In genomic region chr11:115673471-115674234, GRCm38 (mm10) we compare ENCODE assay signal across 13 mouse cellular contexts. TPM values are rescaled to one million over a fixed set of nuclear protein-coding genes. Genes with fewer than 3 reads are reported as not detected.
DNase-seq lines count a peak whose midpoint lies in the region; ATAC-seq and TF ChIP-seq lines count a peak whose summit lies in the region.
"Had no signal": no experiment of that assay in that cellular context is flagged by ENCODE, and none has a peak within 500 bp of the region (broad histone marks: within the 10 kb centered on the region; RNA-seq: fewer than 3 reads in every experiment).

No protein-coding gene starts in this region.

- peak overlapping the region; percentile 75 for H3K27ac ChIP-seq in layer of hippocampus, adult 2 months
- H3K27ac ChIP-seq in liver, embryonic 15.5 days (replicated peaks): no peak overlapping the region
- H3K27ac ChIP-seq in stomach, postnatal 0 days (replicated peaks): no peak overlapping the region
- H3K27ac ChIP-seq: embryonic facial prominence, embryonic 13.5 days; midbrain, embryonic 10.5 days; stomach, embryonic 15.5 days had no signal

- H3K4me2 ChIP-seq in liver, embryonic 15.5 days: 0 out of 2 replicates have a peak overlapping the region, but pooled peaks have one; percentile 19
- no peak overlapping the region for H3K4me2 ChIP-seq in stomach, postnatal 0 days (replicated peaks; ENCODE audit: low read depth)
- H3K4me2 ChIP-seq: embryonic facial prominence, embryonic 13.5 days; stomach, embryonic 15.5 days had no signal

- TF ChIP-seq EP300 in stomach, postnatal 0 days (optimal IDR thresholded peaks at IDR 0.05): no peak

- H3K4me3 ChIP-seq in layer of hippocampus, adult 2 months: no peak overlapping the region
- no peak overlapping the region for H3K4me3 ChIP-seq in liver, embryonic 15.5 days (replicated peaks)
- no peak overlapping the region for H3K4me3 ChIP-seq in stomach, postnatal 0 days (ENCODE audit: low read depth, low read length)
- H3K4me3 ChIP-seq: embryonic facial prominence, embryonic 13.5 days; midbrain, embryonic 10.5 days; stomach, embryonic 15.5 days had no signal

- no peak; the same call in 1 of the 2 replicates for ATAC-seq in cerebellum, adult (ENCODE audit: insufficient number of reproducible peaks, low FRiP score, low TSS enrichment)
- ATAC-seq in liver, embryonic 15.5 days (ENCODE audit: insufficient read depth): no peak
- ATAC-seq in stomach, postnatal 0 days (ENCODE audit: low FRiP score, low TSS enrichment): no peak

- H3K27me3 ChIP-seq in liver, embryonic 15.5 days: no peaks in the 10 kb centered on the region
- no peaks in the 10 kb centered on the region for H3K27me3 ChIP-seq in stomach, postnatal 0 days (ENCODE audit: control insufficient read depth, insufficient read depth, low read length)
- H3K27me3 ChIP-seq: embryonic facial prominence, embryonic 13.5 days; stomach, embryonic 15.5 days had no signal

- peak; percentile 61 for DNase-seq in cerebellum, adult 11 months
- peak in 1 of 2 experiments; percentile 54 for DNase-seq in layer of hippocampus, adult 2 months (ENCODE audit: low spot score in 2 of 2)
- DNase-seq in layer of hippocampus, adult 9-10 months (ENCODE audit: low spot score): no peak
- DNase-seq in cerebellum, postnatal 25 days: peak; percentile 79 to 84
- no peak for DNase-seq in stomach, postnatal 0 days (ENCODE audit: low spot score)
- no peak for DNase-seq in spleen, postnatal 14 days (ENCODE audit: low spot score in 2 of 2)
- DNase-seq: adrenal gland, postnatal 36 days; kidney, adult 2 months had no signal

- TF ChIP-seq CTCF in layer of hippocampus, adult 2 months (conservative IDR thresholded peaks at IDR 0.05): no peak
- no peak for TF ChIP-seq CTCF in stomach, postnatal 0 days (IDR thresholded peaks at IDR 0.05; ENCODE audit: low read depth)

- no peaks in the 10 kb centered on the region for H3K9me3 ChIP-seq in liver, embryonic 15.5 days (replicated peaks)
- no peaks in the 10 kb centered on the region for H3K9me3 ChIP-seq in stomach, postnatal 0 days (ENCODE audit: control insufficient read depth, low read length)
- H3K9me3 ChIP-seq: embryonic facial prominence, embryonic 13.5 days; midbrain, embryonic 10.5 days; stomach, embryonic 15.5 days had no signal

- H3K4me1 ChIP-seq in liver, embryonic 15.5 days (replicated peaks): peaks cover 78% of the 10 kb centered on the region
- peaks cover 5% of the 10 kb centered on the region for H3K4me1 ChIP-seq in stomach, postnatal 0 days (replicated peaks; ENCODE audit: control insufficient read depth, insufficient read depth)

- 55% methylated on average over 9 of the region's 9 CpGs for WGBS in liver, embryonic 15.5 days (ENCODE audit: insufficient replicate concordance)
- WGBS in stomach, postnatal 0 days: 67% methylated on average over 9 of the region's 9 CpGs

- peaks cover 13% of the 10 kb centered on the region for H3K36me3 ChIP-seq in liver, embryonic 15.5 days (replicated peaks)
- no peaks in the 10 kb centered on the region for H3K36me3 ChIP-seq in stomach, postnatal 0 days (ENCODE audit: control insufficient read depth, insufficient read depth, low read length)

- no peak overlapping the region for H3K9ac ChIP-seq in liver, embryonic 15.5 days
- H3K9ac ChIP-seq in stomach, postnatal 0 days (ENCODE audit: low read length): no peak overlapping the region
- H3K9ac ChIP-seq: embryonic facial prominence, embryonic 13.5 days; stomach, embryonic 15.5 days had no signal

RNA-seq across cellular contexts. Expression of gene Grb2, which starts 34.7 kb away (rescaled TPM):
- total RNA-seq in layer of hippocampus, adult 2 months (2021): 100 to 1,000 TPM; 182 to 198 TPM
- 53.4 and 55.8 TPM in 2 replicates for polyA plus RNA-seq in liver, embryonic 15.5 days (2015; fragmentation: Nextera tagmentation; extraction: Ambion mirVana)
- 54.2 and 58.8 TPM in 2 replicates for polyA plus RNA-seq in stomach, postnatal 0 days (2015; fragmentation: Nextera tagmentation; extraction: Ambion mirVana)

RNA-seq across cellular contexts. Expression of gene Slc25a19, which starts 45.6 kb away (rescaled TPM):
- 10 to 100 TPM; 60.4 to 66.6 TPM for total RNA-seq in layer of hippocampus, adult 2 months (2021)
- 10.4 and 10.9 TPM in 2 replicates for polyA plus RNA-seq in liver, embryonic 15.5 days (2015; fragmentation: Nextera tagmentation; extraction: Ambion mirVana)
- 12.5 and 14.0 TPM in 2 replicates for polyA plus RNA-seq in stomach, postnatal 0 days (2015; fragmentation: Nextera tagmentation; extraction: Ambion mirVana)

Comparison
In these comparisons a context has a peak if more than half of its experiments do, and no peak if none do; other contexts are left out.
1. DNase-seq: peak in cerebellum, adult 11 months (single experiment) and cerebellum, postnatal 25 days (2 of 2); none in layer of hippocampus, adult 9-10 months (single experiment), stomach, postnatal 0 days (single experiment) and spleen, postnatal 14 days (0 of 2).